Mouse (Mus musculus): ENCODE results near the gene Plekhg1. TPM values are rescaled to one million over a fixed set of nuclear protein-coding genes. Genes with fewer than 3 reads are reported as not detected.
A peak's percentile ranks its signal among the peaks of the same experiment; 100 is the strongest.

Plekhg1 gene
- polyA plus RNA-seq, 1 experiment from 2014 or later: 9.1 TPM

GRCm38 (mm10) chr10:3807980-3808379 is 67.8 kb downstream of the Plekhg1 start:
- Histone ChIP-seq H3K4me2 (replicated peaks) (no peak overlapping the region), H3K9me3 (ENCODE audit: control insufficient read depth, low read length) (no peaks in the 10 kb centered on the region), H3K36me3 (replicated peaks; ENCODE audit: control insufficient read depth, insufficient read depth) (no peaks in the 10 kb centered on the region), H3K4me1 (replicated peaks; ENCODE audit: control insufficient read depth, insufficient read depth, low read length) (no peaks in the 10 kb centered on the region), H3K9ac (no peak overlapping the region), H3K27ac (no peak overlapping the region), H3K4me3 (replicated peaks; ENCODE audit: low read length) (no peak overlapping the region), H3K27me3 (ENCODE audit: control insufficient read depth, insufficient read depth, low read length) (no peaks in the 10 kb centered on the region)
- DNase-seq (ENCODE audit: low spot score) (no peak), ATAC-seq (ENCODE audit: low FRiP score) (no peak)
- WGBS: 93% methylated on average over 3 of the region's 3 CpGs

DNA sequence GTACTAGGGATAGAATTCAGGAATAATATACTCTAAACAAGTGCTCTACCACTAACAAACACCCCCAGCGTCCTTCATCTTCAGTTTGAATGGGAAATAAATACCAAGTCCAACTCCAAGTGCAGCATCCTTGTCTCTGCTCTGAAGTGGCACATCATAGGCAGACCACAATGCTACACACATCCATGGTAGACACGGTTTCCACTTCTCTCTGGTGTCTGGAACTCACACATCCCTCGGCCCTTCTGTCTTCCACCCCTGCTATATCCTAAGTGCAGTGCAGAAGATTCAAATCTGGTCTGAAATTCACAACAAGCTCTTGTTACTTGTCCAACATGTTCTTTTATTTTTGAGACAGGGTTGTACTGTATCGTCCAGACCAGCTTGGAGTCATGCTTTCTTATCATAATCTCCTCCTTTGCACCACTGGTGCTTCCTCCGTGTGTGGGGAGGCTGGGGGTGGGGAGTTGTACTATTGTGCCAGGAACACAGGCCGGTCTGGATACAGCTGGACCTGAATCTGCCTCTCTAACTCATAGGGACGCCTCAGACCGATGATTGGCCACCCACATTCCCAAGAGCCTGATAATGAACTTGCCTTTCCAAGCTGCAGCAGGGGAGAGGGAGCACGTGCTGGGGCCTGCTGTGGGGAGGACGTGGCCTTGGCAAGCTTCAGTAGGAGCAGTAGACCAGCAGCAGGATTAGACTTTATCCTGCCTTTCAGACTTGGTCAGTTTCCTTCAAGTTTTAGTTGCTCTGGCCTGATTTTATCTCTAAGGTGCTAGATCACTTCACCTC is 70.5 kb downstream of the Plekhg1 start:
- no peak overlapping the region for H3K27ac ChIP-seq
- no peaks in the 10 kb centered on the region for H3K4me1 ChIP-seq (replicated peaks; ENCODE audit: control insufficient read depth, insufficient read depth, low read length)
- H3K36me3 ChIP-seq (replicated peaks; ENCODE audit: control insufficient read depth, insufficient read depth): no peaks in the 10 kb centered on the region
- WGBS: 79% methylated on average over 10 of the region's 10 CpGs
- H3K9ac ChIP-seq: no peak overlapping the region
- DNase-seq (ENCODE audit: low spot score) (no peak), ATAC-seq (ENCODE audit: low FRiP score) (no peak)
- H3K9me3 ChIP-seq (ENCODE audit: control insufficient read depth, low read length): no peaks in the 10 kb centered on the region
- no peaks in the 10 kb centered on the region for H3K27me3 ChIP-seq (ENCODE audit: control insufficient read depth, insufficient read depth, low read length)
- H3K4me3 ChIP-seq (replicated peaks; ENCODE audit: low read length): no peak overlapping the region
- no peak overlapping the region for H3K4me2 ChIP-seq (replicated peaks)

- DNase-seq (ENCODE audit: low spot score): peak; percentile 40
- Histone ChIP-seq H3K27me3 (ENCODE audit: control insufficient read depth, insufficient read depth, low read length) (no peaks in the 10 kb centered on the region), H3K9me3 (ENCODE audit: control insufficient read depth, low read length) (no peaks in the 10 kb centered on the region), H3K4me2 (replicated peaks) (no peak overlapping the region), H3K9ac (no peak overlapping the region), H3K36me3 (replicated peaks; ENCODE audit: control insufficient read depth, insufficient read depth) (no peaks in the 10 kb centered on the region), H3K27ac (no peak overlapping the region), H3K4me3 (replicated peaks; ENCODE audit: low read length) (no peak overlapping the region), H3K4me1 (replicated peaks; ENCODE audit: control insufficient read depth, insufficient read depth, low read length) (0 out of 2 replicates have a peak, but pooled peaks cover 6% of the 10 kb centered on the region)
- ATAC-seq (ENCODE audit: low FRiP score): peak; percentile 68; the same call in 1 of the 2 replicates
- 41% methylated on average over 5 of the region's 5 CpGs for WGBS
These were observed 79.0 kb downstream of the Plekhg1 start for GRCm38 (mm10) chr10:3818940-3819701.

- Histone ChIP-seq H3K4me1 (replicated peaks; ENCODE audit: control insufficient read depth, insufficient read depth, low read length) (0 out of 2 replicates have a peak, but pooled peaks cover 4% of the 10 kb centered on the region), H3K4me3 (replicated peaks; ENCODE audit: low read length) (no peak overlapping the region), H3K27ac (no peak overlapping the region), H3K36me3 (replicated peaks; ENCODE audit: control insufficient read depth, insufficient read depth) (no peaks in the 10 kb centered on the region), H3K27me3 (ENCODE audit: control insufficient read depth, insufficient read depth, low read length) (no peaks in the 10 kb centered on the region), H3K4me2 (replicated peaks) (no peak overlapping the region), H3K9me3 (ENCODE audit: control insufficient read depth, low read length) (no peaks in the 10 kb centered on the region), H3K9ac (no peak overlapping the region)
- DNase-seq (ENCODE audit: low spot score): no peak
- 67% methylated on average over 6 of the region's 6 CpGs for WGBS
- no peak for ATAC-seq (ENCODE audit: low FRiP score)
These were observed 83.7 kb downstream of the Plekhg1 start for GRCm38 (mm10) chr10:3823826-3824225.

DNA sequence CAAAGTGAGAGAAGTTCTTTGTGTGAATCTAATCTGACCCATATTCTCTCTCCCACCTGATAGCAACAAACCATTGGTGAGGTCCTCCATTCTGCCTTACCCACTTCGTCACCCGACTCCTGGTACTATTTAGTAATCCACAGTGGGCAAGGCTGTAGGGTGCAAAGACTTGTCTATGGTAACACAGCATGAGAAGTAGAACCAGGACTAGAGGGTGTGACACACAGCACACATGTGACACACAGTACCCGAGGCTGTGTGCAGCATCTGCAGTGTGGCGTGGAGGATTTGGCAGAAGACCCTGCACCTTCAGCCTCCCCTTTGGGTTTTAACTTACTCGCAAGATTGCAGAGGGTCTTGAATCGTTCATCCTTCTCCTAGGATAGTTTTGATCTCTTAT is 85.9 kb downstream of the Plekhg1 start:
- H3K4me1 ChIP-seq (replicated peaks; ENCODE audit: control insufficient read depth, insufficient read depth, low read length): no peaks in the 10 kb centered on the region
- no peak overlapping the region for H3K4me2 ChIP-seq (replicated peaks)
- no peak for DNase-seq (ENCODE audit: low spot score)
- H3K27me3 ChIP-seq (ENCODE audit: control insufficient read depth, insufficient read depth, low read length): no peaks in the 10 kb centered on the region
- no peak overlapping the region for H3K4me3 ChIP-seq (replicated peaks; ENCODE audit: low read length)
- H3K9ac ChIP-seq: no peak overlapping the region
- H3K9me3 ChIP-seq (ENCODE audit: control insufficient read depth, low read length): no peaks in the 10 kb centered on the region
- no peak overlapping the region for H3K27ac ChIP-seq
- 96% methylated on average over 6 of the region's 6 CpGs for WGBS
- no peak for ATAC-seq (ENCODE audit: low FRiP score)
- H3K36me3 ChIP-seq (replicated peaks; ENCODE audit: control insufficient read depth, insufficient read depth): no peaks in the 10 kb centered on the region

DNA sequence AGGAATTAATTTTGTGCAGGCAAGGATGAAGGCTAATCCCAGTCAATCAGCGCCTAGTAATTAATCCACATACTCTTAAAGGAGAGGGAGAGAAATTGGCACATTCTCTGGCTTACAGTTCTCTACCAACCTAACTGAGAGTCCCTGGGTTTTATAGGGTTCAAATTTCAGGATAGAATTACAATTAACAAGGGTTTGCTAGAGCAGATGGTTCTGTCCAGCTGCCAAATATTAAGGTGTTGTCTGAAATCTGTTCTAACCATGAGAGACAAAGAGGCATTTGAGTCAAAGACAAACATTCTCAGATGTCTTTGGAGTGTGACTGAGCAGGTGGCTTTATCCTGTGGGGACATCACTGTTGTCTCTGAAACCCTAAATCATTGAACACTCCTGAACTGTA is 87.2 kb downstream of the Plekhg1 start:
- ATAC-seq (ENCODE audit: low FRiP score) (no peak), DNase-seq (ENCODE audit: low spot score) (no peak)
- 70% methylated on average over 1 of the region's 1 CpGs for WGBS
- no peak overlapping the region for H3K4me3 ChIP-seq (replicated peaks; ENCODE audit: low read length)
- H3K9me3 ChIP-seq (ENCODE audit: control insufficient read depth, low read length): no peaks in the 10 kb centered on the region
- no peak overlapping the region for H3K27ac ChIP-seq
- H3K4me2 ChIP-seq (replicated peaks): no peak overlapping the region
- H3K9ac ChIP-seq: no peak overlapping the region
- no peaks in the 10 kb centered on the region for H3K36me3 ChIP-seq (replicated peaks; ENCODE audit: control insufficient read depth, insufficient read depth)
- no peaks in the 10 kb centered on the region for H3K4me1 ChIP-seq (replicated peaks; ENCODE audit: control insufficient read depth, insufficient read depth, low read length)
- no peaks in the 10 kb centered on the region for H3K27me3 ChIP-seq (ENCODE audit: control insufficient read depth, insufficient read depth, low read length)

DNA sequence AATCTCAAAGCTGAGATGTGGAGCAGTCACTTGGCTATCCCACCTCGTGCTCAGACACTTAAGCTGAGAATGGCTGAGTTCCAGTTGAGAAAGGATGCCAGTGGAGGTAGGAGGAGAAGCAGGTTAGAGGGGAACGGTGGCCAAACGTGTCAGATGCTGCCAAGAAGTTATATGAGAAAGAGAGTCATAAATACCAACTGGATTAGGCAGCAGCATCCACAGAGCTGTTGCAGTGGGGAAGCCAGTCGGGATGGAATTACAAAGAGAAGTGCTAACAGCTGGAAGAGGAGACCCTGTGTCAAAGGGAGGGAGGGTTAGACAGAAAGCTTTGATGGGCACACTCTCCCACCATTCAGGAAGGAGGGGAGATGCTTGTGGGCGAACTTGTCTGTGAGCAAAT is 89.3 kb downstream of the Plekhg1 start:
- Histone ChIP-seq H3K4me2 (replicated peaks) (no peak overlapping the region), H3K9me3 (ENCODE audit: control insufficient read depth, low read length) (no peaks in the 10 kb centered on the region), H3K9ac (no peak overlapping the region), H3K4me3 (replicated peaks; ENCODE audit: low read length) (no peak overlapping the region), H3K27me3 (ENCODE audit: control insufficient read depth, insufficient read depth, low read length) (no peaks in the 10 kb centered on the region), H3K36me3 (replicated peaks; ENCODE audit: control insufficient read depth, insufficient read depth) (no peaks in the 10 kb centered on the region), H3K27ac (no peak overlapping the region), H3K4me1 (replicated peaks; ENCODE audit: control insufficient read depth, insufficient read depth, low read length) (no peaks in the 10 kb centered on the region)
- DNase-seq (ENCODE audit: low spot score): no peak
- 51% methylated on average over 5 of the region's 5 CpGs for WGBS
- ATAC-seq (ENCODE audit: low FRiP score): no peak

- H3K27me3 ChIP-seq (ENCODE audit: control insufficient read depth, insufficient read depth, low read length): no peaks in the 10 kb centered on the region
- H3K4me1 ChIP-seq (replicated peaks; ENCODE audit: control insufficient read depth, insufficient read depth, low read length): no peaks in the 10 kb centered on the region
- WGBS: 87% methylated on average over 1 of the region's 1 CpGs
- DNase-seq (ENCODE audit: low spot score): no peak
- no peak overlapping the region for H3K9ac ChIP-seq
- no peaks in the 10 kb centered on the region for H3K36me3 ChIP-seq (replicated peaks; ENCODE audit: control insufficient read depth, insufficient read depth)
- no peak overlapping the region for H3K4me3 ChIP-seq (replicated peaks; ENCODE audit: low read length)
- no peak overlapping the region for H3K4me2 ChIP-seq (replicated peaks)
- H3K27ac ChIP-seq: no peak overlapping the region
- H3K9me3 ChIP-seq (ENCODE audit: control insufficient read depth, low read length): no peaks in the 10 kb centered on the region
- no peak for ATAC-seq (ENCODE audit: low FRiP score)
These were observed 90.5 kb downstream of the Plekhg1 start for GRCm38 (mm10) chr10:3830618-3831017.

GRCm38 (mm10) chr10:3831597-3832351 is 91.6 kb downstream of the Plekhg1 start:
- Histone ChIP-seq H3K27me3 (ENCODE audit: control insufficient read depth, insufficient read depth, low read length) (no peaks in the 10 kb centered on the region), H3K4me2 (replicated peaks) (no peak overlapping the region), H3K4me3 (replicated peaks; ENCODE audit: low read length) (no peak overlapping the region), H3K27ac (no peak overlapping the region), H3K36me3 (replicated peaks; ENCODE audit: control insufficient read depth, insufficient read depth) (no peaks in the 10 kb centered on the region), H3K9ac (no peak overlapping the region), H3K9me3 (ENCODE audit: control insufficient read depth, low read length) (no peaks in the 10 kb centered on the region), H3K4me1 (replicated peaks; ENCODE audit: control insufficient read depth, insufficient read depth, low read length) (no peaks in the 10 kb centered on the region)
- DNase-seq (ENCODE audit: low spot score) (no peak), ATAC-seq (ENCODE audit: low FRiP score) (no peak)
- 81% methylated on average over 11 of the region's 11 CpGs for WGBS

All from hindbrain, embryonic 14.5 days (tissue).